Mouse (Mus musculus): ENCODE measurements around the gene Foxs1. TPM values are rescaled to one million over a fixed set of nuclear protein-coding genes. Genes with fewer than 3 reads are reported as not detected.

Gene Foxs1
- total RNA-seq, 1 experiment from 2014 or later = not detected

Other genes with a start within 250 kb of the Foxs1 start
- gene Mcts2, start 246.2 kb downstream of the Foxs1 start, total RNA-seq (2017) = 15.0 and 19.1 TPM in 2 replicates
- gene Id1, start 197.0 kb downstream of the Foxs1 start, total RNA-seq (2017) = 5.8 and 9.6 TPM in 2 replicates
- gene Cox4i2, start 179.0 kb downstream of the Foxs1 start, total RNA-seq (2017) = 1.3 TPM in 1 of 2 replicates, not detected in the other
- gene Bcl2l1, start 101.5 kb downstream of the Foxs1 start, total RNA-seq (2017) = 11.2 and 11.6 TPM in 2 replicates
- gene Tpx2, start 85.2 kb downstream of the Foxs1 start, total RNA-seq (2017) = 68.1 and 113 TPM in 2 replicates
- gene Mylk2, start 21.9 kb downstream of the Foxs1 start, total RNA-seq (2017) = not detected in 2 replicates
- not detected in 2 replicates for gene Dusp15, start 18.5 kb upstream of the Foxs1 start, total RNA-seq (2017)
- gene Ttll9, start 29.3 kb upstream of the Foxs1 start, total RNA-seq (2017) = not detected in 2 replicates
- gene Pdrg1, start 82.2 kb upstream of the Foxs1 start, total RNA-seq (2017) = 115 and 527 TPM in 2 replicates
- gene Xkr7, start 98.6 kb upstream of the Foxs1 start, total RNA-seq (2017) = 0.50 TPM in 1 of 2 replicates, not detected in the other
- gene Ccm2l, start 132.7 kb upstream of the Foxs1 start, total RNA-seq (2017) = 5.4 and 11.4 TPM in 2 replicates
- 9.0 and 26.3 TPM in 2 replicates for gene Hck, start 175.3 kb upstream of the Foxs1 start, total RNA-seq (2017)
- 62.0 and 83.4 TPM in 2 replicates for gene Tm9sf4, start 228.1 kb upstream of the Foxs1 start, total RNA-seq (2017)

Measured in hematopoietic stem cell, adult 5-6 weeks (primary cell).